Mouse (Mus musculus) c-Kit-negative CD71-positive TER-119-positive erythroid progenitor cells, embryonic 14.5 days (primary cell): Measurements from ENCODE around the gene Spdya.
"Not testable (repeated sequence)": the region's sequence is repeated elsewhere in the genome, so short reads cannot be mapped to it uniquely, and the experiment has no call there.

ENCODE experiments used
- DNase-seq: peaks from one replicate; pipeline ENCODE4 v3.0.0-alpha.2; 2013; ENCODE audit warnings: low read depth, low spot score

The Spdya gene

GRCm38 (mm10) chr17:71551757-71552451 lies at the start of gene Spdya:
TSS of gene Spdya (plus strand) at chr17:71552061.
- peak; percentile 80 for DNase-seq

- DNase-seq, result no peak
These were observed 45.0 kb upstream of the Spdya start for GRCm38 (mm10) chr17:71506832-71507231.

DNA sequence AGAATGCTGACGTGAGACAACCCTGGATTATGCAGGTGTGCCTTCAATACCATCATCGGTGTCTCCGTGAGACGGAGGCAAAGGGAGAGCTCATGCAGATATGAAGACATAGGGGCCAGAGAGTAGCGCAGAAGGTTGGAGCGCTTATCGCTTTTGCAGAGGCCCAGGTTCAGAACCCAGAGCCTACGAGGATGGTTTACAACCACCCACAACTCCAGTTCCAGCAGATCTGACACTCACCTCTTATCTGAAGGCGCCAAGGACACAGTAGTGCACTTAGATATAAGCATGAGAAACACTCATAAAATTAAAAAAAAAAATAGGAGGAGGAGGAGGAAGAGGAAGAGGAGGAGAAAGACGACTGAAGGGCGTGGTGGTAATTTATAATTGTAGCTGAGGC lies 41.6 kb upstream of the Spdya start:
- no peak for DNase-seq

- DNase-seq, result peak; percentile 45
These were observed 25.6 kb upstream of the Spdya start for GRCm38 (mm10) chr17:71526302-71526708.

- DNase-seq, result peak; percentile 85
These were observed 24.9 kb upstream of the Spdya start, which contains the start of gene Ndc80 for GRCm38 (mm10) chr17:71526711-71527564. TSS of gene Ndc80 (minus strand) at chr17:71526857.

GRCm38 (mm10) chr17:71528042-71528441 lies 23.8 kb upstream of the Spdya start:
- no peak for DNase-seq

DNA sequence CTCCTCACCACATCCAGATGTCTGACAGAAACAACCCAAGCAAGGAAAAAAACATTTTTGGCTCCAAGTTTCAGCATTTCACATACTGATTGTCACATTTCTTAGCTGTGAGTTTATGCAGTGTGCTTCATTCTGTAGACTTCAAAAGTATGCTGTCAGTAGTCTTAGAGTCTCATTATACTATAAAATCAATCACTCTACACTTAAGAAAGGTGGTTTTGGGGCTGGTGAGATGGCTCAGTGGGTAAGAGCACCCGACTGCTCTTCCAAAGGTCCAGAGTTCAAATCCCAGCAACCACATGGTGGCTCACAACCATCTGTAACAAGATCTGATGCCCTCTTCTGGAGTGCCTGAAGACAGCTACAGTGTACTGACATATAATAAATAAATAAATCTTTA lies 16.3 kb upstream of the Spdya start:
- DNase-seq, result not testable (repeated sequence)

GRCm38 (mm10) chr17:71537164-71537563 lies 14.7 kb upstream of the Spdya start:
- no peak for DNase-seq

GRCm38 (mm10) chr17:71548586-71548985 lies 3.3 kb upstream of the Spdya start:
- peak; percentile 32 for DNase-seq

DNA sequence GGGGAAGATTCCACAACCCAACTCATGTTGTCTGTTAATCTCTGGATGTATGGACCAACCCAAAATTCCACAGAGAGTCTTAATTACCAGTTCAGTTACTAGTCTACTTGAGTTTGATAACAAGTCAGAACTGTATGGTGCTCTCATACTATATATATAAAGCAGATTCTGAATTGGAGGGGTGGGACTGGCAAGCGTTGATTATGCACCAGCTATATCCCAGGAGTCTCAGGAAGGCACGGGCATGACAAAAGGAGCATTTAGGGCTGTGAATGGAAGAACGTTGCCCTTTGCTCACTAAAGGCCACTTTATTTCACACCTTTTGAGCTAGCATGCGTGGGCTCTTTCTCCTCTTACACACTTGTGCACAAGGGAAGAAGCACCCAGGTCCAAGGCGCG lies 511 bp upstream of the Spdya start:
- no peak for DNase-seq

GRCm38 (mm10) chr17:71552901-71553300 lies 1.0 kb downstream of the Spdya start:
- DNase-seq, result no peak

DNA sequence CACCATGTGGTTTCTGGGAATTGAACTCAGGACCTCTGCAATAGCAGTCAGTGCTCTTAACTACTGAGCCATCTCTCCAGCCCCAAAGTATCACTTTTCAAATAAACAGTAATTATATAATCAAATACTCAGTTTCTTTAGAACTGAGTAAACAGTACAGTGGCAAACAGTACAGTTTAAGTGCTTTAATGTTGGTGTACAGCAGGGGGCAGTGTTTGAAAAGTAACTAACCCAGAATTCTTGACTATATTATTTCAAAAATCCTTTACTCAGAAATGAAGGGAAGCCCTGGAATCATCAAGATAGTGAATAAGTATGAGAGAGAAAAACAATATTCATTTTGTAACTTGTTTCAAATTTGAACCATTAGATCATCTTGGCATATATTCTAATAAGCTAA lies 9.8 kb downstream of the Spdya start:
- no peak for DNase-seq

DNA sequence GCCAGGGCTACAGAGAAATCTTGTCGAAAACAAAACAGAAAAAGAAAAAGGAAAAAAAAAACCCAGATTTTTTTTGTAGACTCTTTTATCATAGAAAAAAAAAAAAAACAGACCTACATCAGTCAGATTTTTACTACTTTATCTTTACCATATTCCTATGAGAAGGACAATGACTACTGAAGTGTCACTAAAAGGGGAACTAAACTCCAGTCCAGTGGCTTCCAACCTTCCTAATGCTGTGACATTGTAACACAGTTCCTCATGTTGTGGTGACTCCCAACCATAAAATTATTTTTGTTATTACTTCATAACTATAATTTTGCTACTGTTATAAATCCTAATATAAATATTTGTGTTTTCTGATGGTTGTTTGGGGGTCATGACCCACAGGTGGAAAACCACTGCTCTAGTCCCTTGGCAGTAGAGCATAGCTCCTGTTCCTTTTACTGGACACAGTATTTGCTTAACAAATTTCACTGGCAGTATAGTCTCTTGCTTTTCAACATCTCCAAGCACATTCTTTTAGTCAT lies 27.4 kb downstream of the Spdya start:
- no peak for DNase-seq

GRCm38 (mm10) chr17:71597881-71598658 lies 46.2 kb downstream of the Spdya start:
- DNase-seq, result no peak

- peak; percentile 73 for DNase-seq
These were observed 47.0 kb downstream of the Spdya start for GRCm38 (mm10) chr17:71598659-71599554.

GRCm38 (mm10) chr17:71615638-71616318 lies 63.9 kb downstream of the Spdya start, which contains the start of gene Wdr43:
TSS of gene Wdr43 (plus strand) at chr17:71615895.
- DNase-seq, result peak; percentile 73

- no peak for DNase-seq
These were observed 64.6 kb downstream of the Spdya start for GRCm38 (mm10) chr17:71616319-71617032.

DNA sequence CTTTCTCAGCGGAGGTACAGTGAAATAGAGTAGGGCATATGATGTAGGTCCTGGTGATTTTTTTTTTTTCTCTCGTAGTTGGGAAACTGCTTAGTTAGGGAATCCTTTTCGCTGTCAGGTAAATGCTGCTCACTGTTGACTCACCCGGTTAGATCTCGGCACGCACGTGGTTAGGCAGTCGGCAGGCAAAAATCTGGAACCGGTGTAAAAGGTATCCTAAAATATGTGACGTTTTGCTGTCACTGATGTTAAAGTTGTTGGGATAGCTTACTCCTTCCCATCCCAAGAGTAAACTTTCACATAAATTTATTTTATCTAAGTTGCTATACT lies 65.1 kb downstream of the Spdya start:
- no peak for DNase-seq

DNA sequence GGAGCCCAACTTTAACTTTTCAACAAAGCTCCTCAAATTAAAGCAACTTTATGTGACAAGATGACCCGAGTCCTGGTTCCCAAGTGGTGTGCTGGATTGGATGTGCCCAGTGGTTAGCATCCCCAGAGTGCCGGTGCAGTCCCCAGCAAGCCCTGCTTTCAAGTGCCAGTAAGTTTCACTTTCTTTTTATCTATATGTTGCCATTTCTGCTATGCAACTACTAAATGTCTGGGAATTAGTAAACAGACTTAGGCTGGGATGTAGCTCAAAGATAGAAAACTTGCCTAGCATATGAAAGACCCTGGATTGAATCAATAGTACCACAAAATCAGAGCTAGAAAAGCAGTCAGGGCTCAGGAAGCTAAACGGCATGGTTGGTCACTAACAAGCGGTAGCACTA lies 66.1 kb downstream of the Spdya start:
- DNase-seq, result no peak

DNA sequence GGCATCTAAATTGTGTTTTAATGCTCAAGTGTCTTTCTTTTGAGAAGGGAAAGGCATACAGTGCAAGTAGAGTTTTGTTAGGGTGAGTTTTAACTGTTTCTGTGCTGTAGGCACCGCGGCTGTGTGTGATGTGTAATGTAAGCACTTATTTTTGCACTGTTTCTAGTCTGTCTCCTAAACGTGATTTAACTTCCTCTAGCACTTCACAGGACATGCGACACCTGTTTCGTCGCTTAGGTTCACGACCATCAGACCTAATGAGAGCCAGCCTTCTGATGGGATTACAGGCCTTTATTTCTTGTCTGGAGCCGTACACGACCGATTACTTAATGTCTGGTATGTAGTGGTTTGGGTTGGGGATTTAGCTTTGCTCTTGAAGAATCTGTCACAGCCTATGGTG lies 79.9 kb downstream of the Spdya start:
- DNase-seq, result no peak
